9 mouse cellular contexts compared by ENCODE assay signal in genomic region chr3:68576431-68576830, GRCm38 (mm10).
A peak's percentile ranks its signal among the peaks of the same experiment; 100 is the strongest.
DNase-seq lines count a peak whose midpoint lies in the region; ATAC-seq and TF ChIP-seq lines count a peak whose summit lies in the region.
"Had no signal": no experiment of that assay in that cellular context is flagged by ENCODE, and none has a peak within 500 bp of the region (broad histone marks: within the 10 kb centered on the region; RNA-seq: fewer than 3 reads in every experiment).

No protein-coding gene starts in this region.

- H3K9me3 ChIP-seq in embryonic facial prominence, embryonic 14.5 days (ENCODE audit: control insufficient read depth, low read length) = no peaks in the 10 kb centered on the region
- no peaks in the 10 kb centered on the region for H3K9me3 ChIP-seq in hindbrain, postnatal 0 days (ENCODE audit: low read length)
- no peaks in the 10 kb centered on the region for H3K9me3 ChIP-seq in limb, embryonic 13.5 days
- no peaks in the 10 kb centered on the region for H3K9me3 ChIP-seq in stomach, embryonic 15.5 days
- H3K9me3 ChIP-seq: liver, embryonic 15.5 days had no signal

- H3K36me3 ChIP-seq in embryonic facial prominence, embryonic 14.5 days (ENCODE audit: control insufficient read depth, insufficient read depth, low read length) = no peaks in the 10 kb centered on the region
- H3K36me3 ChIP-seq in hindbrain, postnatal 0 days (ENCODE audit: insufficient read depth, low read length) = no peaks in the 10 kb centered on the region
- H3K36me3 ChIP-seq in limb, embryonic 13.5 days = no peaks in the 10 kb centered on the region
- H3K36me3 ChIP-seq in stomach, embryonic 15.5 days = no peaks in the 10 kb centered on the region
- H3K36me3 ChIP-seq: liver, embryonic 15.5 days had no signal

- H3K27ac ChIP-seq in embryonic facial prominence, embryonic 14.5 days (replicated peaks; ENCODE audit: low read depth, low read length) = no peak overlapping the region
- H3K27ac ChIP-seq in hindbrain, postnatal 0 days = peak overlapping the region; percentile 67
- H3K27ac ChIP-seq in limb, embryonic 13.5 days = no peak overlapping the region
- H3K27ac ChIP-seq in stomach, embryonic 15.5 days = peak overlapping the region; percentile 35; the same call in 1 of the 2 replicates
- H3K27ac ChIP-seq: liver, embryonic 15.5 days had no signal

- peak overlapping the region; percentile 18; the same call in 1 of the 2 replicates for H3K4me2 ChIP-seq in embryonic facial prominence, embryonic 14.5 days (ENCODE audit: low read depth, low read length)
- peak overlapping the region; percentile 71 for H3K4me2 ChIP-seq in hindbrain, postnatal 0 days (ENCODE audit: low read depth, low read length)
- peak overlapping the region; percentile 39 for H3K4me2 ChIP-seq in limb, embryonic 13.5 days (replicated peaks)
- H3K4me2 ChIP-seq in stomach, embryonic 15.5 days = peak overlapping the region; percentile 8; the same call in 1 of the 2 replicates
- H3K4me2 ChIP-seq: liver, embryonic 15.5 days had no signal

- no peaks in the 10 kb centered on the region for H3K27me3 ChIP-seq in embryonic facial prominence, embryonic 14.5 days (replicated peaks; ENCODE audit: control insufficient read depth, insufficient read depth, low read length)
- H3K27me3 ChIP-seq in hindbrain, postnatal 0 days (ENCODE audit: insufficient read depth, low read length) = no peaks in the 10 kb centered on the region
- H3K27me3 ChIP-seq in limb, embryonic 13.5 days = peaks cover 32% of the 10 kb centered on the region
- H3K27me3 ChIP-seq in stomach, embryonic 15.5 days (replicated peaks) = no peaks in the 10 kb centered on the region
- H3K27me3 ChIP-seq: liver, embryonic 15.5 days had no signal

- DNase-seq in retina, postnatal 1 day = peak; percentile 86
- DNase-seq in retina, embryonic 14.5 days (ENCODE audit: low spot score) = no peak
- DNase-seq in embryonic facial prominence, embryonic 14.5 days (ENCODE audit: low spot score) = peak; percentile 76
- DNase-seq in hindbrain, postnatal 0 days (ENCODE audit: low spot score) = peak; percentile 84
- DNase-seq in spleen, postnatal 36 days (ENCODE audit: low spot score in 2 of 2) = no peak
- DNase-seq in adipocyte (ENCODE audit: low spot score) = no peak

- 0 out of 2 replicates have a peak overlapping the region, but pooled peaks have one; percentile 34 for H3K9ac ChIP-seq in embryonic facial prominence, embryonic 14.5 days (ENCODE audit: low read depth, low read length)
- H3K9ac ChIP-seq in hindbrain, postnatal 0 days (replicated peaks; ENCODE audit: low read length) = peak overlapping the region; percentile 48
- no peak overlapping the region for H3K9ac ChIP-seq in limb, embryonic 13.5 days
- H3K9ac ChIP-seq in stomach, embryonic 15.5 days = no peak overlapping the region
- H3K9ac ChIP-seq: liver, embryonic 15.5 days had no signal

- TF ChIP-seq CTCF in hindbrain, postnatal 0 days (IDR thresholded peaks at IDR 0.05; ENCODE audit: low read depth) = no peak

- peaks cover 15% of the 10 kb centered on the region for H3K4me1 ChIP-seq in embryonic facial prominence, embryonic 14.5 days (ENCODE audit: control insufficient read depth, insufficient read depth, low read length)
- H3K4me1 ChIP-seq in hindbrain, postnatal 0 days (ENCODE audit: insufficient read depth, low read length) = peaks cover 21% of the 10 kb centered on the region
- H3K4me1 ChIP-seq in limb, embryonic 13.5 days = peaks cover 31% of the 10 kb centered on the region
- peaks cover 20% of the 10 kb centered on the region for H3K4me1 ChIP-seq in stomach, embryonic 15.5 days

- no peak for ATAC-seq in embryonic facial prominence, embryonic 14.5 days (ENCODE audit: low read depth)
- no peak for ATAC-seq in hindbrain, postnatal 0 days
- ATAC-seq in limb, embryonic 13.5 days (ENCODE audit: low FRiP score, low read depth) = no peak; the same call in 1 of the 2 replicates
- no peak for ATAC-seq in stomach, embryonic 15.5 days (ENCODE audit: insufficient read depth, low FRiP score, low read depth)

- WGBS in embryonic facial prominence, embryonic 14.5 days = 13% methylated on average over 7 of the region's 7 CpGs
- 12% methylated on average over 7 of the region's 7 CpGs for WGBS in hindbrain, postnatal 0 days
- 6% methylated on average over 7 of the region's 7 CpGs for WGBS in limb, embryonic 13.5 days
- 21% methylated on average over 7 of the region's 7 CpGs for WGBS in stomach, embryonic 15.5 days

- no peak overlapping the region for H3K4me3 ChIP-seq in embryonic facial prominence, embryonic 14.5 days (ENCODE audit: low read depth, low read length)
- H3K4me3 ChIP-seq in hindbrain, postnatal 0 days (ENCODE audit: low read length) = peak overlapping the region; percentile 11; the same call in 1 of the 2 replicates
- no peak overlapping the region for H3K4me3 ChIP-seq in limb, embryonic 13.5 days
- no peak overlapping the region for H3K4me3 ChIP-seq in stomach, embryonic 15.5 days (replicated peaks)
- H3K4me3 ChIP-seq: liver, embryonic 15.5 days had no signal

Comparison
In these comparisons a context has a peak if more than half of its experiments do, and no peak if none do; other contexts are left out.
1. DNase-seq: peak in retina, postnatal 1 day (single experiment), embryonic facial prominence, embryonic 14.5 days (single experiment) and hindbrain, postnatal 0 days (single experiment); none in retina, embryonic 14.5 days (single experiment), spleen, postnatal 36 days (0 of 2) and adipocyte (single experiment).
2. H3K27ac ChIP-seq: peak in hindbrain, postnatal 0 days (single experiment) and stomach, embryonic 15.5 days (single experiment); none in embryonic facial prominence, embryonic 14.5 days (single experiment) and limb, embryonic 13.5 days (single experiment).
3. H3K4me2 ChIP-seq: peak in every context shown above with its lines; median percentile 71 in hindbrain, postnatal 0 days; 39 in limb, embryonic 13.5 days; 18 in embryonic facial prominence, embryonic 14.5 days; 8 in stomach, embryonic 15.5 days.
4. H3K9ac ChIP-seq: peak in embryonic facial prominence, embryonic 14.5 days (single experiment) and hindbrain, postnatal 0 days (single experiment); none in limb, embryonic 13.5 days (single experiment) and stomach, embryonic 15.5 days (single experiment).